Mouse (Mus musculus): ENCODE data around the gene Hhex.

GRCm38 (mm10) chr19:37471680-37472079 is 37.1 kb downstream of the Hhex start:
- no peak for TF ChIP-seq CTCF (conservative IDR thresholded peaks at IDR 0.05; ENCODE audit: low read length)
- TF ChIP-seq POU5F1 (IDR thresholded peaks at IDR 0.05; ENCODE audit: borderline replicate concordance, low read length) = no peak
